Mouse (Mus musculus): Measurements from ENCODE around the gene Id2. TPM values are rescaled to one million over a fixed set of nuclear protein-coding genes. Genes with fewer than 3 reads are reported as not detected.

Gene Id2
- polyA plus RNA-seq, 1 experiment, result 50.5 TPM

- no peak for TF ChIP-seq CTCF (IDR thresholded peaks at IDR 0.05; ENCODE audit: low read depth, low read length)
- TF ChIP-seq POLR2A (IDR thresholded peaks at IDR 0.05; ENCODE audit: borderline replicate concordance, low read depth, low read length), result no peak
- Histone ChIP-seq H3K27ac (ENCODE audit: insufficient read depth, low read depth, low read length) (no peak overlapping the region), H3K4me3 (ENCODE audit: insufficient read depth, low read length) (no peak overlapping the region), H3K4me1 (ENCODE audit: control insufficient read depth, insufficient read depth, low read length) (no peaks in the 10 kb centered on the region)
Measured at GRCm38 (mm10) chr12:25125239-25125776, 28.4 kb upstream of the Id2 start.

- H3K4me1 ChIP-seq (ENCODE audit: control insufficient read depth, insufficient read depth, low read length), result no peaks in the 10 kb centered on the region
- H3K4me3 ChIP-seq (ENCODE audit: insufficient read depth, low read length), result no peak overlapping the region
- H3K27ac ChIP-seq (ENCODE audit: insufficient read depth, low read depth, low read length), result no peak overlapping the region
- TF ChIP-seq CTCF (IDR thresholded peaks at IDR 0.05; ENCODE audit: low read depth, low read length) (no peak), POLR2A (IDR thresholded peaks at IDR 0.05; ENCODE audit: borderline replicate concordance, low read depth, low read length) (no peak)
Measured at GRCm38 (mm10) chr12:25124431-25125238, 27.7 kb upstream of the Id2 start.

DNA sequence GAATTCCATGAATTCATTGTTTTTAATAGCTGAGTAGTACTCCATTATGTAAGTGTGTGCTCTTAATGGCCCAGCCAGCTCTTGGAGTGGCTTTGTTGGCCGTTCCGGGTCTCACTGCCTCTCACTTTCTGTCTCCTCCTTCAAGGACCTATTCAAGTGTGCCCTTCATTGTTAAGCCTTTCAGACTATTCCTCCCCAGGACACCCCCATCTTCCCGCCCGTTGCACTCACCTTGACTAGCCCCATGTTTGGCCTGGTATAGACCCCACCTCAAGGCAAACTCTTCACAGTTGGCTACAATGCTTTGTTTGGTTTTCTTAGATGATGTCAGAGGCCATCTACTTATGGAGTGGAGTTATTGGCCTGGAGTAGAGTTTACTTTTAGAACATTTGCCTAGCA lies 23.8 kb upstream of the Id2 start:
- no peaks in the 10 kb centered on the region for H3K4me1 ChIP-seq (ENCODE audit: control insufficient read depth, insufficient read depth, low read length)
- H3K27ac ChIP-seq (ENCODE audit: insufficient read depth, low read depth, low read length), result no peak overlapping the region
- TF ChIP-seq CTCF (IDR thresholded peaks at IDR 0.05; ENCODE audit: low read depth, low read length), result no peak
- TF ChIP-seq POLR2A (IDR thresholded peaks at IDR 0.05; ENCODE audit: borderline replicate concordance, low read depth, low read length), result no peak
- H3K4me3 ChIP-seq (ENCODE audit: insufficient read depth, low read length), result no peak overlapping the region

GRCm38 (mm10) chr12:25119278-25119677 lies 22.3 kb upstream of the Id2 start:
- TF ChIP-seq POLR2A (IDR thresholded peaks at IDR 0.05; ENCODE audit: borderline replicate concordance, low read depth, low read length), result no peak
- TF ChIP-seq CTCF (IDR thresholded peaks at IDR 0.05; ENCODE audit: low read depth, low read length), result no peak
- H3K27ac ChIP-seq (ENCODE audit: insufficient read depth, low read depth, low read length), result no peak overlapping the region

DNA sequence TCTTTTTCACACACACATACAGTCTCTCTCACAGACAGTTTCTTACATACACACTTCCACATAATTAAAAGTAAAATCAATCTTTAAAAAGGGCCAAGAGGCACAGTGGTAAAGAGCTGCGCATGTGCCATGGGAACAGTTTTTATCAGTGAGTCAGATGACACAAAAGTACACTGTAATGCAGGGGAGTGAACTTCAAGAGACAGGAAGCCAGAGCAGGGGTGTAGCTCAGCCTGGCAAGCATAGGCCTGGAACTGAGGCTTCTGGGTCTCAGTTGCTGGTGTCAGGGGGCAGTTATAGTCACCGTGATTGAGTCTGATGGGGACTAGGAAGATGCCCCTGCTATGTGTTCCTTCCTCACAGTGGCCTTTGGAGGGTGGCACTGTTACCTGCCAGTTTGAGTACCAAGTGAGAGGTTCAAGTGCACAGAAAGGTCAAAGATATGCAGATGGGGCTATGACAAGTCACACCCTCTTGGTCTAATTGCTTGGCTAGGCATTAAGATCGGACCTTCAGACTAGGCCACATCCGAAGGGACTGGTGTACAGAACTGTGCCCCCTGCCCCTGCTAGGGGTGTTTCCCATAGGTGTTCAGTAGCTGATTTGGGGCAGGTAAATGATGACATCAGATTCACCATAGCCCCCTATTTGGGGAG lies 21.0 kb upstream of the Id2 start:
- TF ChIP-seq CTCF (IDR thresholded peaks at IDR 0.05; ENCODE audit: low read depth, low read length) (no peak), POLR2A (IDR thresholded peaks at IDR 0.05; ENCODE audit: borderline replicate concordance, low read depth, low read length) (no peak)
- Histone ChIP-seq H3K4me1 (ENCODE audit: control insufficient read depth, insufficient read depth, low read length) (no peaks in the 10 kb centered on the region), H3K27ac (ENCODE audit: insufficient read depth, low read depth, low read length) (no peak overlapping the region), H3K4me3 (ENCODE audit: insufficient read depth, low read length) (no peak overlapping the region)

More at GRCm38 (mm10) chr12:25119278-25119677, 22.3 kb upstream of the Id2 start:
- H3K4me3 ChIP-seq (ENCODE audit: insufficient read depth, low read length), result no peak overlapping the region
- no peaks in the 10 kb centered on the region for H3K4me1 ChIP-seq (ENCODE audit: control insufficient read depth, insufficient read depth, low read length)

GRCm38 (mm10) chr12:25116126-25116525 lies 19.2 kb upstream of the Id2 start:
- Histone ChIP-seq H3K4me3 (ENCODE audit: insufficient read depth, low read length) (no peak overlapping the region), H3K27ac (ENCODE audit: insufficient read depth, low read depth, low read length) (no peak overlapping the region), H3K4me1 (ENCODE audit: control insufficient read depth, insufficient read depth, low read length) (no peaks in the 10 kb centered on the region)
- TF ChIP-seq CTCF (IDR thresholded peaks at IDR 0.05; ENCODE audit: low read depth, low read length) (no peak), POLR2A (IDR thresholded peaks at IDR 0.05; ENCODE audit: borderline replicate concordance, low read depth, low read length) (no peak)

- Histone ChIP-seq H3K4me3 (ENCODE audit: insufficient read depth, low read length) (no peak overlapping the region), H3K4me1 (ENCODE audit: control insufficient read depth, insufficient read depth, low read length) (no peaks in the 10 kb centered on the region), H3K27ac (ENCODE audit: insufficient read depth, low read depth, low read length) (no peak overlapping the region)
- TF ChIP-seq CTCF (IDR thresholded peaks at IDR 0.05; ENCODE audit: low read depth, low read length) (no peak), POLR2A (IDR thresholded peaks at IDR 0.05; ENCODE audit: borderline replicate concordance, low read depth, low read length) (no peak)
Measured at GRCm38 (mm10) chr12:25114426-25114825, 17.5 kb upstream of the Id2 start.

DNA sequence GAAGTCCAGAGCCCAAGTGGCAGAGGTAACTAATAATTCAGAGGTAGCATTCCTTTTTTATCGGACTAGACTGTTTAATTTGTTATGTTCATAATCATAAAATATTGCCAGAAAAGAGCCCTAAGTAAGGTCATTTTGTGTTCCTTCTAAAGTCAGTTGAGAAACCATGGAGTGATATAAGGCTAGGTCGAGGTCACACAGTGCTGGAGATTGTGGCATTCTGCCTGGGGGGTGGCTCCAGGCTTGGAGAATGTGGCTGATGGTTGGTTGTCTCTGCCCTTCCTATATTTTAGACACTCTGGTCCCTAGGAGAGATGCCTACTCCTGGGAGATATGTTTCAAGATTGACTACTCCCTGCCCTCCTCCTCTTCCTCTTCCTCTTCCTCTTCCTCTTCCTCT lies 16.4 kb upstream of the Id2 start:
- no peak for TF ChIP-seq POLR2A (IDR thresholded peaks at IDR 0.05; ENCODE audit: borderline replicate concordance, low read depth, low read length)
- TF ChIP-seq CTCF (IDR thresholded peaks at IDR 0.05; ENCODE audit: low read depth, low read length), result no peak
- no peaks in the 10 kb centered on the region for H3K4me1 ChIP-seq (ENCODE audit: control insufficient read depth, insufficient read depth, low read length)
- no peak overlapping the region for H3K4me3 ChIP-seq (ENCODE audit: insufficient read depth, low read length)
- H3K27ac ChIP-seq (ENCODE audit: insufficient read depth, low read depth, low read length), result no peak overlapping the region

DNA sequence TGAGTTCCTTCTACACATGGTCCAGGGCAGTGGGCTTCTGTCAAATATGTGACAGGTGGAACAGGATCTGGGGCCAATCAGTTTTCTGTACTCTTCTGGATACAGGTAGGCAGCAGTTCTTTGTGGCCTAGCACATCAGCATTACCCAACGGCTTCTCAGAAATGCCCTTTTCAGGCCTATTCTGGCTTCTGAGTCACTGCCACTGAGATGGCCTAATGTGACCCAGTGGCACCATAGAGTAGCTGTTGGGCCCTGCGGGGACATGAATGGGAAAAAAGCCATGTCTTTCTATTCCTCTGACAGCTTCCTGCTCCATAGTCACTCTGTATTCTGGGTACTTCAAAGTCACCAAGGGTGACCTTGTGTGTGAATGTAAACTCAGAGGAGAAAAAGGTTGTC lies 15.9 kb upstream of the Id2 start:
- H3K4me3 ChIP-seq (ENCODE audit: insufficient read depth, low read length), result no peak overlapping the region
- H3K4me1 ChIP-seq (ENCODE audit: control insufficient read depth, insufficient read depth, low read length), result no peaks in the 10 kb centered on the region
- TF ChIP-seq POLR2A (IDR thresholded peaks at IDR 0.05; ENCODE audit: borderline replicate concordance, low read depth, low read length), result no peak
- TF ChIP-seq CTCF (IDR thresholded peaks at IDR 0.05; ENCODE audit: low read depth, low read length), result no peak
- H3K27ac ChIP-seq (ENCODE audit: insufficient read depth, low read depth, low read length), result no peak overlapping the region

DNA sequence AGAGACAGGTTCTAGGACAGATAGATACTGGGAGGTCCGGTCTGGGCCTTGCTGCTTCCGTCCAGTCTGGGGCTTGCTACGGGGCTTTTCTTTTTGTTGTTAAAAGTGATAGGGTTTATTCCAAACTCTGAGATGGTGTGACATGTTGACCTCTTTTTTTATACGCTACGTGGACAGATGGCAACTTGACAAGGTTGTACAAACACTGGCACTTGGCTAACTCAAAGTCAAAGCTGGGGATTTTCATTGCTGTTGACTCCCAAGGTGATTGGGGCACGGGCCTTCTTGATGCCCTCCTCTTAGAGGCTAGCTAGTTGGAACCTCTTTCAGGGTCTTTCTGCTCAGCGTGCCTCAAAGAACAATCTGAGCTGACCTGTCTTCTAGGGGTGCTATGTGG lies 13.7 kb upstream of the Id2 start:
- H3K4me1 ChIP-seq (ENCODE audit: control insufficient read depth, insufficient read depth, low read length), result no peaks in the 10 kb centered on the region
- no peak overlapping the region for H3K27ac ChIP-seq (ENCODE audit: insufficient read depth, low read depth, low read length)
- TF ChIP-seq CTCF (IDR thresholded peaks at IDR 0.05; ENCODE audit: low read depth, low read length), result no peak
- TF ChIP-seq POLR2A (IDR thresholded peaks at IDR 0.05; ENCODE audit: borderline replicate concordance, low read depth, low read length), result no peak
- H3K4me3 ChIP-seq (ENCODE audit: insufficient read depth, low read length), result no peak overlapping the region
